Mouse (Mus musculus): Measurements from ENCODE around the gene Zc2hc1b. TPM values are rescaled to one million over a fixed set of nuclear protein-coding genes. Genes with fewer than 3 reads are reported as not detected.

The Zc2hc1b gene
- polyA plus RNA-seq, 1 experiment from 2014 or later, result not detected

- Histone ChIP-seq H3K27ac (replicated peaks) (peak overlapping the region; percentile 65), H3K36me3 (replicated peaks) (no peaks in the 10 kb centered on the region), H3K4me3 (no peak overlapping the region), H3K9me3 (peaks cover 6% of the 10 kb centered on the region; the same call in 1 of the 2 replicates), H3K4me1 (peaks cover 44% of the 10 kb centered on the region), H3K27me3 (replicated peaks; ENCODE audit: low read depth, poor library complexity, severe bottlenecking) (no peaks in the 10 kb centered on the region)
- WGBS, result 82% methylated on average over 5 of the region's 5 CpGs
- DNase-seq (ENCODE audit: low spot score), result no peak
Observed at GRCm38 (mm10) chr10:13168461-13168860, 9.4 kb downstream of the Zc2hc1b start.

GRCm38 (mm10) chr10:13162031-13162430 lies 15.8 kb downstream of the Zc2hc1b start:
- Histone ChIP-seq H3K27me3 (replicated peaks; ENCODE audit: low read depth, poor library complexity, severe bottlenecking) (no peaks in the 10 kb centered on the region), H3K36me3 (replicated peaks) (no peaks in the 10 kb centered on the region), H3K4me1 (no peaks in the 10 kb centered on the region), H3K27ac (replicated peaks) (no peak overlapping the region), H3K4me3 (no peak overlapping the region), H3K9me3 (peaks cover 6% of the 10 kb centered on the region; the same call in 1 of the 2 replicates)
- DNase-seq (ENCODE audit: low spot score), result no peak
- 84% methylated on average over 4 of the region's 4 CpGs for WGBS

DNA sequence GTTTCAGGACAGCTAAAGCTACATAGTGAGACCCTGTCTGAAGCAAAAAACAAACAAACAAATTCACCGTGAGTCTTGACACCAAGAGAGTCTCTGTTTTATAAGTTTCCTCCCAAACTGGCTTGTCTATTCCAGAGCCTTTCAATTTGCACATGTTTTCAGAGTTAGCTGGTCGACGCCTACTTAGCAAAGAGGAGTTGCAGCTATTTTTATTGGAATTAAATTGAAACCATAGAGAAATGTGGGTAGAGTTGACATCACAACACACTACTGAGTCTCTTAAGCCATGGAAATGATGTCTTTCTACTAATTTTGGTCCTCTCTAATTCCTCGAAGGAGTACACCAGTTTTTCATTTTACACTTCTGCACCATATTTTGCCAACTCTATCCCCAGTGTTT lies 16.9 kb downstream of the Zc2hc1b start:
- no peak for DNase-seq (ENCODE audit: low spot score)
- H3K36me3 ChIP-seq (replicated peaks), result no peaks in the 10 kb centered on the region
- WGBS, result 91% methylated on average over 4 of the region's 4 CpGs
- H3K9me3 ChIP-seq, result peaks cover 6% of the 10 kb centered on the region; the same call in 1 of the 2 replicates
- H3K27me3 ChIP-seq (replicated peaks; ENCODE audit: low read depth, poor library complexity, severe bottlenecking), result no peaks in the 10 kb centered on the region
- no peak overlapping the region for H3K27ac ChIP-seq (replicated peaks)
- no peak overlapping the region for H3K4me3 ChIP-seq
- no peaks in the 10 kb centered on the region for H3K4me1 ChIP-seq

DNA sequence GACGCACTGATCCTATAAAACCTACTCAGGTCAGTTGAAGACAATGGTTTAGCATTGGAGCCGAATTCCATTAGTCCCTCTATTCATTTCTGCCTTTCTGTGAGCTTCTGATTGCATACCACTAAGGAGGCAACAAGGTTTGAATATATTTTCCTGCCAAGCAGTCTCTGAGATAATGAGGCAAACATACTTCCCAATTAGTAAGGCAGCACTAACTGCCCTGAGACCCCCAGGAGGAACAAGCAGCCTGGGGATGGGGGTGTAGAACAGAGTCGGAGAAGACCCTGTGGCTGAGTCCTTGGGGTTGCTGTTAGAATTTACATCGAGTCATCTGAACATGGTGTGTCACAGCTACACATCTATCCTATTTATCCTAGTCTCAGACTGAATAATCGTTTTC lies 22.4 kb downstream of the Zc2hc1b start:
- 86% methylated on average over 5 of the region's 5 CpGs for whole genome bisulfite sequencing
- no peak for DNase-seq (ENCODE audit: low spot score)
- Histone ChIP-seq H3K27me3 (replicated peaks; ENCODE audit: low read depth, poor library complexity, severe bottlenecking) (no peaks in the 10 kb centered on the region), H3K9me3 (no peaks in the 10 kb centered on the region), H3K27ac (replicated peaks) (no peak overlapping the region), H3K4me3 (no peak overlapping the region), H3K4me1 (no peaks in the 10 kb centered on the region), H3K36me3 (replicated peaks) (no peaks in the 10 kb centered on the region)

DNA sequence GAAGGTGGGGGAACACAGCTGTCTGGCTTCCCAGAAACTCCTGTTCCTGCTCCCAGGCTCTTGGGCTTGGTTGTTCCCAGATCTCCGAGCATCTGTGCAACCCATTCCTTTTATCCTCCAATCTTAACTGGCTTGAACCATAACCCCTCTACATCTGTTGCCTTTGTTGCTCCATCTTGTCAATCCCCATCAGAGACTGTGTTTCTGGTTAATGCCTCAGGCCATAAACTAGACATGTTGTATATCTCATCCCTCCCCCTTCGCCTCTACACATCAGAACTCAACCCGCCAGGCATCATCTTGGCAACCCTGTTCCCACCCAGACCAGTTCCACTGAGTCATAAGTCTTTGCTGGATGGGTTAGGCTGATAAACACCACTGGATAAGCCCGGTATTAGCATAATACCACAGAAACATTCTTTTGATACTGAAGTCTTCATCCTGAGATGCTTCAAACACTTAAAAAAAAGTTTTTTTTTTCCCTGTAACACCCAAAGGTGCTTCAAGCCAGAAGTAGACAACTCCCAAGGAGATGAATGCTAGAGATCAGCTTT lies 24.9 kb downstream of the Zc2hc1b start:
- no peak for DNase-seq (ENCODE audit: low spot score)
- Histone ChIP-seq H3K9me3 (no peaks in the 10 kb centered on the region), H3K4me3 (no peak overlapping the region), H3K4me1 (no peaks in the 10 kb centered on the region), H3K27me3 (replicated peaks; ENCODE audit: low read depth, poor library complexity, severe bottlenecking) (no peaks in the 10 kb centered on the region), H3K36me3 (replicated peaks) (no peaks in the 10 kb centered on the region), H3K27ac (replicated peaks) (no peak overlapping the region)
- WGBS, result 92% methylated on average over 4 of the region's 4 CpGs

- DNase-seq (ENCODE audit: low spot score), result no peak
- Histone ChIP-seq H3K9me3 (no peaks in the 10 kb centered on the region), H3K4me1 (no peaks in the 10 kb centered on the region), H3K4me3 (no peak overlapping the region), H3K27me3 (replicated peaks; ENCODE audit: low read depth, poor library complexity, severe bottlenecking) (no peaks in the 10 kb centered on the region), H3K36me3 (replicated peaks) (no peaks in the 10 kb centered on the region), H3K27ac (replicated peaks) (no peak overlapping the region)
- WGBS, result 90% methylated on average over 5 of the region's 5 CpGs
Observed at GRCm38 (mm10) chr10:13151353-13151752, 26.5 kb downstream of the Zc2hc1b start.

- WGBS, result 74% methylated on average over 3 of the region's 3 CpGs
- Histone ChIP-seq H3K9me3 (no peaks in the 10 kb centered on the region), H3K27me3 (replicated peaks; ENCODE audit: low read depth, poor library complexity, severe bottlenecking) (no peaks in the 10 kb centered on the region), H3K4me1 (no peaks in the 10 kb centered on the region), H3K4me3 (no peak overlapping the region), H3K36me3 (replicated peaks) (no peaks in the 10 kb centered on the region), H3K27ac (replicated peaks) (no peak overlapping the region)
- DNase-seq (ENCODE audit: low spot score), result no peak
Observed at GRCm38 (mm10) chr10:13150435-13150834, 27.4 kb downstream of the Zc2hc1b start.

DNA sequence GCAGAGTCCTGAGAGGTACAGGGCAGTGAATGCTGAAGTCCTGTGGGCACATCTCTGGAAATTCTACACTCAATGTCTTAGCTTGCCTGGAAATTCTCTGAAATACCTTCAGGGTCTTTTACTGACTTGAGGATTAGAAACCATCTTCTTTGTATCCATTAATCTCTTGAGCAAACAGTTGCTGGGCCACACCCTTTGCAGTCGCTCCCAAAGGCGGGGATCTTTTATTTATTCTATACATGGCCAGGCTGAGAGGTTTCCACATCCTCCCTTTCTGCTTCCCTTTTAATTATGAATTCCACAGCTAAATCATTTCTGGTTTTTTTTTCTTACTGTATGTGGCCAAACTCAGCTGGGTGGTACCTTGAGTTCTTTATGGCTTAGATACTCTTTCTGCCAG lies 37.4 kb downstream of the Zc2hc1b start:
- no peaks in the 10 kb centered on the region for H3K9me3 ChIP-seq
- WGBS, result 77% methylated on average over 2 of the region's 2 CpGs
- H3K4me3 ChIP-seq, result no peak overlapping the region
- no peaks in the 10 kb centered on the region for H3K27me3 ChIP-seq (replicated peaks; ENCODE audit: low read depth, poor library complexity, severe bottlenecking)
- no peak for DNase-seq (ENCODE audit: low spot score)
- no peaks in the 10 kb centered on the region for H3K36me3 ChIP-seq (replicated peaks)
- H3K4me1 ChIP-seq, result no peaks in the 10 kb centered on the region
- H3K27ac ChIP-seq (replicated peaks), result no peak overlapping the region

DNA sequence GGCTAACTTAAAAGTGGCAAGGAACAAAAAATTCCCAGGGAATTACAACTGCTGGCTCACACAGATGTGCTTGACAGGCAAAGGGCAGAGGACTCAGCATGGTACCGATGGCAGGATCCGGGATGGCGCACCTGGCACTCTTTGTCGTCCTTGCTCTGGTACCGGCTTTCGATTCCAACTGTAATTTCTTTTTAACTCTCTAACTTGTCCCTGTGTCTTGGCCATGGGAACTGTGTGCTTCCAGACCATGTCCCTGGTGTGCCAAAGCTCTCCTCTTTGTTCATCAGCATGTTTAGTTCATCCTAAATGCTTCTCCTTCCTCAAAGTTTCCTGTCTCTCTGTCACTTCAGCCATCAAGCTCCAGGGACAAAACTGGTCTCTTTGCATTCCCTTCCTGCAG lies 39.9 kb downstream of the Zc2hc1b start:
- Histone ChIP-seq H3K27me3 (replicated peaks; ENCODE audit: low read depth, poor library complexity, severe bottlenecking) (no peaks in the 10 kb centered on the region), H3K4me3 (no peak overlapping the region), H3K27ac (replicated peaks) (no peak overlapping the region), H3K4me1 (no peaks in the 10 kb centered on the region), H3K36me3 (replicated peaks) (no peaks in the 10 kb centered on the region), H3K9me3 (no peaks in the 10 kb centered on the region)
- no peak for DNase-seq (ENCODE audit: low spot score)
- 93% methylated on average over 6 of the region's 6 CpGs for WGBS

DNA sequence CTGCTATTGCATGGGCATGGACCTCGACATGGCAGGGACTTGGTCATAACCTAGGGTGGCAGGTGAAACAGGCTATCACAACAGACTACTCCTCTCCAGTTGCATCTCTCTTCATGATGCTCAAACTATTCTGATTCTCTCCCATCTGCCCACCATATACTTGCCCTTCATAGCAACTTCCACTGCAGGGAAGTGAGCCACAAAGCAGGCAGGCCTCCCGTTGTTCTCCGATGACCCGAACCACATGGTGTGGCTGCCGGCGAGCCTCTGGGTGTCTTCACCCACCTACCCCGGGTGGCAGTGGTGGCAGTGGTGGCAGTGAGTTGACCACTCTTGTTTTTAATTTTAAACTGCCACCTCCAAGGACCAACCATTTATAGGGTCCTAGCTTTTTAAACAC lies 42.1 kb downstream of the Zc2hc1b start:
- H3K4me3 ChIP-seq, result no peak overlapping the region
- no peaks in the 10 kb centered on the region for H3K27me3 ChIP-seq (replicated peaks; ENCODE audit: low read depth, poor library complexity, severe bottlenecking)
- 91% methylated on average over 7 of the region's 7 CpGs for WGBS
- no peaks in the 10 kb centered on the region for H3K4me1 ChIP-seq
- DNase-seq (ENCODE audit: low spot score), result no peak
- no peaks in the 10 kb centered on the region for H3K9me3 ChIP-seq
- H3K27ac ChIP-seq (replicated peaks), result no peak overlapping the region
- H3K36me3 ChIP-seq (replicated peaks), result no peaks in the 10 kb centered on the region

- H3K4me1 ChIP-seq, result no peaks in the 10 kb centered on the region
- DNase-seq (ENCODE audit: low spot score), result no peak
- H3K27ac ChIP-seq (replicated peaks), result no peak overlapping the region
- H3K9me3 ChIP-seq, result no peaks in the 10 kb centered on the region
- WGBS, result 93% methylated on average over 7 of the region's 7 CpGs
- no peaks in the 10 kb centered on the region for H3K27me3 ChIP-seq (replicated peaks; ENCODE audit: low read depth, poor library complexity, severe bottlenecking)
- no peak overlapping the region for H3K4me3 ChIP-seq
- no peaks in the 10 kb centered on the region for H3K36me3 ChIP-seq (replicated peaks)
Observed at GRCm38 (mm10) chr10:13135276-13135675, 42.5 kb downstream of the Zc2hc1b start.

- Histone ChIP-seq H3K36me3 (replicated peaks) (peaks cover 1% of the 10 kb centered on the region), H3K27ac (replicated peaks) (no peak overlapping the region), H3K9me3 (no peaks in the 10 kb centered on the region), H3K27me3 (replicated peaks; ENCODE audit: low read depth, poor library complexity, severe bottlenecking) (no peaks in the 10 kb centered on the region), H3K4me3 (no peak overlapping the region), H3K4me1 (no peaks in the 10 kb centered on the region)
- 90% methylated on average over 4 of the region's 4 CpGs for WGBS
- DNase-seq (ENCODE audit: low spot score), result no peak
Observed at GRCm38 (mm10) chr10:13133850-13134249, 44.0 kb downstream of the Zc2hc1b start.

- peaks cover 44% of the 10 kb centered on the region for H3K36me3 ChIP-seq (replicated peaks)
- H3K4me1 ChIP-seq, result no peaks in the 10 kb centered on the region
- no peaks in the 10 kb centered on the region for H3K27me3 ChIP-seq (replicated peaks; ENCODE audit: low read depth, poor library complexity, severe bottlenecking)
- peaks cover 5% of the 10 kb centered on the region; the same call in 1 of the 2 replicates for H3K9me3 ChIP-seq
- no peak overlapping the region for H3K4me3 ChIP-seq
- DNase-seq (ENCODE audit: low spot score), result no peak
- no peak overlapping the region for H3K27ac ChIP-seq (replicated peaks)
- 89% methylated on average over 7 of the region's 7 CpGs for WGBS
Observed at GRCm38 (mm10) chr10:13127946-13128345, 49.9 kb downstream of the Zc2hc1b start.

All from embryonic facial prominence, embryonic 10.5 days (tissue).